Mouse (Mus musculus): ENCODE results near the gene Krtap7-1.

The Krtap7-1 gene

GRCm38 (mm10) chr16:89508223-89508622 is at the start of gene Krtap7-1:
Gene Krtap7-1, minus strand, starts transcription at chr16:89508323.
- DNase-seq (ENCODE audit: low read depth, low spot score), result no peak

- no peak for DNase-seq (ENCODE audit: low read depth, low spot score)
Measured at GRCm38 (mm10) chr16:89550298-89550697, 42.2 kb upstream of the Krtap7-1 start.

- DNase-seq (ENCODE audit: low read depth, low spot score), result no peak
Measured at GRCm38 (mm10) chr16:89538031-89538484, 29.9 kb upstream of the Krtap7-1 start.

GRCm38 (mm10) chr16:89537349-89537748 is 29.2 kb upstream of the Krtap7-1 start:
- DNase-seq (ENCODE audit: low read depth, low spot score), result no peak

GRCm38 (mm10) chr16:89530547-89530946 is 22.4 kb upstream of the Krtap7-1 start:
- DNase-seq (ENCODE audit: low read depth, low spot score), result no peak

GRCm38 (mm10) chr16:89529846-89530245 is 21.7 kb upstream of the Krtap7-1 start:
- DNase-seq (ENCODE audit: low read depth, low spot score), result no peak

- no peak for DNase-seq (ENCODE audit: low read depth, low spot score)
Measured at GRCm38 (mm10) chr16:89528380-89528779, 20.3 kb upstream of the Krtap7-1 start.

GRCm38 (mm10) chr16:89520996-89521395 is 12.9 kb upstream of the Krtap7-1 start:
- DNase-seq (ENCODE audit: low read depth, low spot score), result no peak

- DNase-seq (ENCODE audit: low read depth, low spot score), result no peak
Measured at GRCm38 (mm10) chr16:89520555-89520954, 12.4 kb upstream of the Krtap7-1 start.

- no peak for DNase-seq (ENCODE audit: low read depth, low spot score)
Measured at GRCm38 (mm10) chr16:89520091-89520490, 12.0 kb upstream of the Krtap7-1 start.

GRCm38 (mm10) chr16:89517635-89518034 is 9.5 kb upstream of the Krtap7-1 start:
- peak; percentile 8 for DNase-seq (ENCODE audit: low read depth, low spot score)

- no peak for DNase-seq (ENCODE audit: low read depth, low spot score)
Measured at GRCm38 (mm10) chr16:89513431-89513830, 5.3 kb upstream of the Krtap7-1 start.

- DNase-seq (ENCODE audit: low read depth, low spot score), result no peak
Measured at GRCm38 (mm10) chr16:89503571-89503970, 4.6 kb downstream of the Krtap7-1 start.

GRCm38 (mm10) chr16:89501870-89502269 is 6.3 kb downstream of the Krtap7-1 start:
- no peak for DNase-seq (ENCODE audit: low read depth, low spot score)

- no peak for DNase-seq (ENCODE audit: low read depth, low spot score)
Measured at GRCm38 (mm10) chr16:89497002-89497401, 11.1 kb downstream of the Krtap7-1 start.

GRCm38 (mm10) chr16:89495394-89496153 is 12.5 kb downstream of the Krtap7-1 start:
- no peak for DNase-seq (ENCODE audit: low read depth, low spot score)

- no peak for DNase-seq (ENCODE audit: low read depth, low spot score)
Measured at GRCm38 (mm10) chr16:89487852-89488251, 20.3 kb downstream of the Krtap7-1 start, which contains the start of gene Krtap8-1. Gene Krtap8-1, minus strand, starts transcription at chr16:89487952.

- DNase-seq (ENCODE audit: low read depth, low spot score), result no peak
Measured at GRCm38 (mm10) chr16:89477679-89478314, 30.3 kb downstream of the Krtap7-1 start.

GRCm38 (mm10) chr16:89461189-89461588 is 46.9 kb downstream of the Krtap7-1 start:
- no peak for DNase-seq (ENCODE audit: low read depth, low spot score)

Measured in retina, postnatal 7 days (tissue).